Mouse (Mus musculus) heart, embryonic 10.5 days (tissue): Measurements from ENCODE around the gene Bmf. TPM values are rescaled to one million over a fixed set of nuclear protein-coding genes. Genes with fewer than 3 reads are reported as not detected.
A peak's percentile ranks its signal among the peaks of the same experiment; 100 is the strongest.

Source experiments
- DNase-seq: peaks from one replicate; pipeline ENCODE4 v3.0.0-alpha.2; 2017; ENCODE audit warnings: low spot score
- H3K27ac ChIP-seq: fragments of 300-500 bp; sonication (generic); 2 replicates; pipeline ENCODE4 v1.5.1; 2016; ENCODE audit warnings: mild to moderate bottlenecking
- H3K27me3 ChIP-seq: fragments of 300-500 bp; sonication (generic); 2 replicates; pipeline ENCODE4 v1.6.1; 2016; ENCODE audit warnings: mild to moderate bottlenecking; ENCODE audit not compliant: poor library complexity, insufficient read depth, severe bottlenecking
- H3K36me3 ChIP-seq: fragments of 300-500 bp; sonication (generic); 2 replicates; pipeline ENCODE4 v1.6.1; 2016; ENCODE audit warnings: mild to moderate bottlenecking, moderate library complexity
- H3K4me1 ChIP-seq: fragments of 300-500 bp; sonication (generic); 2 replicates; pipeline ENCODE4 v1.6.1; 2016; ENCODE audit warnings: mild to moderate bottlenecking
- H3K4me3 ChIP-seq: fragments of 300-500 bp; sonication (generic); 2 replicates; pipeline ENCODE4 v1.5.1; 2016; ENCODE audit warnings: mild to moderate bottlenecking, moderate library complexity
- H3K9me3 ChIP-seq: fragments of 300-500 bp; sonication (generic); 2 replicates; pipeline ENCODE4 v1.6.1; 2016; ENCODE audit warnings: mild to moderate bottlenecking, moderate library complexity
- WGBS: fragments of 180-500 bp; shearing (Covaris S2); methylation state at CpG from one replicate; pipeline ENCODE4 v1.1.7; 2016; 5-methylcytosine and 5-hydroxymethylcytosine counted together
- polyA plus RNA-seq: library from polyadenylated mRNA; unstranded; fragments of >200 nt; fragmentation: Nextera tagmentation; extraction: Ambion mirVana; gene quantifications from 2 replicates; pipeline ENCODE4 v1.2.1, GENCODE M21; 2016

The Bmf gene
- polyA plus RNA-seq, 1 experiment from 2014 or later, result 3.7 TPM

DNA sequence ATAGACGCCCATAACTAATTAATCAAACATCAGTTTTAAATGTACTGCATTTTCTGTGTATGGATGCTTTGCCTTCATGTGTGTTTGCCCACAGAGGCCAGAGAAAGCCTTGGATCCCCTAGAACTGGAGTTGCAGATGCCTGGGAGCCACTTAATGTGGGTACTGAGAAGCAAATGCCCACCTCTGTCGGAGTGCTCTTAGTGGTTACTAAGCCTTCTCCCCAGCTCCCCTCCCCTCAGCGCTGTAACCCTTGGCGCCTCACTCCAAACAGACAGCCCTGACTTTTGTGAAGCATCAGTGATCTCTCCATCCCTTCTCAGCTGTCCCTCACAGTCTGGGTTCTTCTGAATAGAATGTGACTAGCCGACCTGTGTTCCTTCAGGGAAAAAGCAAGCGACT, 51.0 kb downstream of the Bmf start:
- H3K4me3 ChIP-seq, result no peak overlapping the region
- H3K9me3 ChIP-seq, result no peaks in the 10 kb centered on the region
- peaks cover 11% of the 10 kb centered on the region for H3K4me1 ChIP-seq
- no peak for DNase-seq
- H3K27me3 ChIP-seq, result no peaks in the 10 kb centered on the region; the same call in 1 of the 2 replicates
- H3K36me3 ChIP-seq, result no peaks in the 10 kb centered on the region
- 88% methylated on average over 6 of the region's 6 CpGs for WGBS
- no peak overlapping the region for H3K27ac ChIP-seq

- no peaks in the 10 kb centered on the region for H3K36me3 ChIP-seq
- H3K27me3 ChIP-seq, result no peaks in the 10 kb centered on the region; the same call in 1 of the 2 replicates
- peaks cover 11% of the 10 kb centered on the region for H3K4me1 ChIP-seq
- no peak overlapping the region for H3K27ac ChIP-seq
- no peak overlapping the region for H3K4me3 ChIP-seq
- WGBS, result 66% methylated on average over 5 of the region's 5 CpGs
- DNase-seq, result no peak
- H3K9me3 ChIP-seq, result no peaks in the 10 kb centered on the region
These were observed 51.6 kb downstream of the Bmf start for GRCm38 (mm10) chr2:118497890-118498289.

DNA sequence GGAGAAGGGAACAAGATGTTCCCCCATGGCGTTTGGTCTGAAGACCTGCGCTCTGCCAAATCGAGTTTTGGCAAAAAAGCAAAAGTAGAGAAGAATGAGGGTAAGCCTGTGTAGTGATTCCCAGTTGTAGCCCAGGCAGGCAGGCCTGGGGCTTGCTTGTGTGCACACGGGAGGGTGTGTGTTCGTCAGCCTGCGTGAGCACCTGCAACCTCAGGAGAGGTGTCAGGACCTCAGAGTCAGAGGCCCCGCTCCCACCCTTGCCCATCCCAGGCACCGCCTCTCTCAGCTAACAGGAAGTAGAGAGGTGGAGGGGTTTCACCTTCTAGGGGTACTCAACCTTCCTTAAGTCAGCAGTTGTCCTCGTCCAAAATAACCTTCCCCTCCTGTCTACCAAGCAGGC, 54.5 kb downstream of the Bmf start:
- no peak overlapping the region for H3K27ac ChIP-seq
- no peaks in the 10 kb centered on the region; the same call in 1 of the 2 replicates for H3K27me3 ChIP-seq
- no peak overlapping the region for H3K4me3 ChIP-seq
- no peaks in the 10 kb centered on the region for H3K9me3 ChIP-seq
- no peak for DNase-seq
- peaks cover 30% of the 10 kb centered on the region for H3K4me1 ChIP-seq
- 75% methylated on average over 9 of the region's 9 CpGs for WGBS
- no peaks in the 10 kb centered on the region for H3K36me3 ChIP-seq

DNA sequence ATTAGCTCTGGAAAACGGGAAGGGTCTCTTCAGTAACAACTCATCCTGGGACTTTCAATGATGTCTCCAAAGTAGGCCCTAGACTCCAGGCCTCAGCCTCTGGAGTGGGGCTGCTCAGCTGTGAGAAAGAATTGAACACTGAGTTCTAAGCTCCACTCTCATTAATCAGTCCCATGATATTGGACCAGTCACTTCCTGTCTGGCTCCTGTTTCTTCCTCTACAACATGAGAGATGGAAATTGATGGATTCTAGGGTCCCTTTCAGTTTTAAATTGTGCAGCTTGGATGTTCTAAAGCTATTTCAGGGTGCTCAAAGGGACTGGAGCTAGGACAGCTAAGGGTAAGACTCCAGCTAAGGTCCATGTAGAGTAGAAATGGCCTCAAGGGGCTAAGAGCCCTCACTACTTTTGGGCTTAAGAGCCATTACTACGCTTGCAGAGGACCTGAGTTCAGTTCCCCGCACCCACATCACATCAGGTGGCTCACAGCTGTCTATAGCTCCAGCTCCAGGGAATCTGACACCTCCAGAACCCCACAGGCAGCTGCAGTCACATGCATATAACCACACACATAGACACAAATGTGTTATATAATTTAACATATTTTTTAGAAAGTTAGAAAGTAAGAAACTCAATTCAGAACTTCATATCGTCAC, 57.6 kb downstream of the Bmf start:
- H3K4me1 ChIP-seq, result peaks cover 35% of the 10 kb centered on the region
- H3K4me3 ChIP-seq, result no peak overlapping the region
- DNase-seq, result no peak
- no peaks in the 10 kb centered on the region for H3K27me3 ChIP-seq
- H3K9me3 ChIP-seq, result no peaks in the 10 kb centered on the region
- WGBS, result 77% methylated on average over 4 of the region's 4 CpGs
- H3K36me3 ChIP-seq, result no peaks in the 10 kb centered on the region
- H3K27ac ChIP-seq, result peak overlapping the region; percentile 67

- no peak for DNase-seq
- H3K36me3 ChIP-seq, result no peaks in the 10 kb centered on the region
- H3K27me3 ChIP-seq, result no peaks in the 10 kb centered on the region
- H3K4me1 ChIP-seq, result peaks cover 36% of the 10 kb centered on the region
- H3K9me3 ChIP-seq, result no peaks in the 10 kb centered on the region
- H3K4me3 ChIP-seq, result no peak overlapping the region
- H3K27ac ChIP-seq, result peak overlapping the region; percentile 67
- WGBS, result 45% methylated on average over 5 of the region's 5 CpGs
These were observed 58.2 kb downstream of the Bmf start for GRCm38 (mm10) chr2:118491281-118491731.

DNA sequence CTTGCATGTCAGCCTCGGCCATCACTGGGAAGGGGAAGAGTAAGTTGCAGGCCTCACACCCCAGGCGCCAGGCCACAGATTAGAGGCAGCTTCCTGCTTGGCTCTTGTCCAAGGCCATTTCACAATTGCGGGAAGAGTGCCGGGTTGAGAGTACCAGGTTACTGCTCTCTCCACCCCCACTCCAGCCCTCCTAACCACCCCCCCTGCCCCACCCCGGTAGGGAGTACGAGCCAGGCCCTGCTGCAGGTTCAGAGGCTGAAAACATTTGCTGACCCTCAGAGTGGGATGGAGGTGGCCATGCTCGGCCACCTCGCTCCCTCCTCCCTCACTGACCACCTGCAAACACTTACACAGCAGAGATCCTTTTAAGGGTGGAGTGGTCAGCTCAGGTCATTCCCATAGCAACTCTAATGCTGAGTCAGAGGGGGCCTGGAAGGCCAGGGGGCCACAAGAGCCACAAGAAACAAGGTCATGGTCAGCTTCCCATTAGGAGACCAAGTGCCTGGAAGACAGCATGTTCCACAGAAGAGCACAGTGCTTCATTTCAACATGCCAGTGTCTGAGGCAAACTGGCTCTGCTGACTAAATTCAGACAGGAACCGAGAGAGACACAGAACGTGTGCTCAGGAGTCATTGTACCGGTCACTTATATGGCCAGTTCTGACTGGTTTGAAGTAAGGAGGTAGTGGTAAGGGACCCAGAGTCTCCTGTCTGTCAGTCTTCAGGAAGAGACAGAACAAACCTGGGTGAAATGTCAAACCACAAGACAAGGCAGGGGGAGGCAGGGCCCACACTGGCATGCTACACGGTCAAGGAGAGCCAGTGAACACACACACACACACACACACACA, 59.0 kb downstream of the Bmf start:
- DNase-seq, result no peak
- WGBS, result 36% methylated on average over 12 of the region's 12 CpGs
- Histone ChIP-seq H3K4me3 (no peak overlapping the region), H3K36me3 (no peaks in the 10 kb centered on the region), H3K27ac (peak overlapping the region; percentile 67), H3K4me1 (peaks cover 38% of the 10 kb centered on the region), H3K9me3 (no peaks in the 10 kb centered on the region), H3K27me3 (no peaks in the 10 kb centered on the region)

- no peak for DNase-seq
These were observed 61.7 kb downstream of the Bmf start for GRCm38 (mm10) chr2:118487806-118488205.

DNA sequence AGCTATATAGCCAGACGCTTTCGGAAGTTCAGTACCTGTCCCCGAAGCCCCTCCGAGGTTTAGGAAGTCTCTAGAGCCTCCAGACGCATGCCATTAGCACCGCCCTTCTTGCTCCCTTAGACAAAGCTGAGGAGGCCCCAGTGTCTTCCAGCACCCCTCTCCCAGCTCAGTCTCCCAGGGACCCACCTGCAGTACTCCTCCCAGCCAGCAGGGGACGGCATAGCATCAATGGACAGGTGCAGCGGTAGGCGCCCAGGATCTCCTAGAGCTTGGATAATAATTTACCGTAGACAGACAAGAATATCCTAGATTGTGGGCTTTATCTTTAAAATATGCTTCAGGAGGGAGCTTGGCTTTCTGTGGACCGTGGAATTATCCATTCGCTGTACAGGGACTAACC, 62.6 kb downstream of the Bmf start:
- H3K27ac ChIP-seq, result peak overlapping the region; percentile 29; the same call in 1 of the 2 replicates
- DNase-seq, result peak; percentile 87
- H3K27me3 ChIP-seq, result no peaks in the 10 kb centered on the region
- H3K9me3 ChIP-seq, result no peaks in the 10 kb centered on the region
- no peak overlapping the region for H3K4me3 ChIP-seq
- no peaks in the 10 kb centered on the region for H3K36me3 ChIP-seq
- 19% methylated on average over 12 of the region's 12 CpGs for WGBS
- H3K4me1 ChIP-seq, result peaks cover 39% of the 10 kb centered on the region

More at GRCm38 (mm10) chr2:118487806-118488205, 61.7 kb downstream of the Bmf start:
- no peaks in the 10 kb centered on the region for H3K9me3 ChIP-seq
- no peaks in the 10 kb centered on the region for H3K27me3 ChIP-seq
- H3K27ac ChIP-seq, result 0 out of 2 replicates have a peak overlapping the region, but pooled peaks have one; percentile 29
- WGBS, result 60% methylated on average over 3 of the region's 3 CpGs
- no peak overlapping the region for H3K4me3 ChIP-seq
- H3K4me1 ChIP-seq, result peaks cover 39% of the 10 kb centered on the region
- H3K36me3 ChIP-seq, result no peaks in the 10 kb centered on the region

GRCm38 (mm10) chr2:118485415-118485814, 64.1 kb downstream of the Bmf start:
- peaks cover 24% of the 10 kb centered on the region for H3K4me1 ChIP-seq
- WGBS, result 71% methylated on average over 3 of the region's 3 CpGs
- no peaks in the 10 kb centered on the region for H3K9me3 ChIP-seq
- H3K27ac ChIP-seq, result no peak overlapping the region
- H3K4me3 ChIP-seq, result no peak overlapping the region
- no peaks in the 10 kb centered on the region for H3K36me3 ChIP-seq
- no peaks in the 10 kb centered on the region for H3K27me3 ChIP-seq
- no peak for DNase-seq

- no peak overlapping the region for H3K27ac ChIP-seq
- no peaks in the 10 kb centered on the region for H3K36me3 ChIP-seq
These were observed 65.0 kb downstream of the Bmf start for GRCm38 (mm10) chr2:118484386-118484898.

GRCm38 (mm10) chr2:118483032-118483431, 66.5 kb downstream of the Bmf start:
- H3K4me3 ChIP-seq, result no peak overlapping the region
- no peak for DNase-seq
- peaks cover 2% of the 10 kb centered on the region; the same call in 1 of the 2 replicates for H3K36me3 ChIP-seq
- WGBS, result 78% methylated on average over 5 of the region's 5 CpGs
- H3K27me3 ChIP-seq, result no peaks in the 10 kb centered on the region
- H3K9me3 ChIP-seq, result no peaks in the 10 kb centered on the region
- H3K4me1 ChIP-seq, result peaks cover 18% of the 10 kb centered on the region
- no peak overlapping the region for H3K27ac ChIP-seq

More at GRCm38 (mm10) chr2:118484386-118484898, 65.0 kb downstream of the Bmf start:
- H3K4me1 ChIP-seq, result peaks cover 15% of the 10 kb centered on the region; the same call in 1 of the 2 replicates
- H3K4me3 ChIP-seq, result no peak overlapping the region
- WGBS, result 79% methylated on average over 9 of the region's 9 CpGs
- no peaks in the 10 kb centered on the region for H3K9me3 ChIP-seq
- no peak for DNase-seq
- H3K27me3 ChIP-seq, result no peaks in the 10 kb centered on the region

DNA sequence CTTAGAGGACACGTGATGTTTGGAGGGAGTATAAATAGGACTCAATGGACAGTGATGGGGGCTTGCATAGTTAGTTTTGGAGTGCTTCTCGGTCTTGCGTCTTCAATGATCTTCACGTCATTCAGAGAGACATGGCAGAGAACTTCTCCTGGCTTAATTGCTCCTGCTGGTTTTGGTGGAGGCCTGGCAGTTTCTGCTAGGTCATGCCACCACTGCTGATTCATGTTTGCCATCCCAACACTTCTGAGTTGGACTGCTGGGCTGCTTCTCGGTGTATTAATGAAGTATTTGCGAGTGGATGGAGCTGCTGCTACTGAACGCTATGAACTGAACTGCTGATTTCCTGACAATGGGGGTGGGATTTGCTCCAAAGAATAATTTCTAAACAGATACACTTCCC, 68.6 kb downstream of the Bmf start:
- H3K27me3 ChIP-seq, result no peaks in the 10 kb centered on the region
- WGBS, result 88% methylated on average over 7 of the region's 7 CpGs
- H3K4me3 ChIP-seq, result no peak overlapping the region
- H3K9me3 ChIP-seq, result no peaks in the 10 kb centered on the region
- DNase-seq, result no peak
- H3K4me1 ChIP-seq, result peaks cover 15% of the 10 kb centered on the region
- H3K36me3 ChIP-seq, result peaks cover 16% of the 10 kb centered on the region
- H3K27ac ChIP-seq, result no peak overlapping the region

- H3K27ac ChIP-seq, result peak within 1 kb of the TSS; percentile 93
These were observed 70.0 kb downstream of the Bmf start, which contains the start of gene Srp14 for GRCm38 (mm10) chr2:118479550-118479909. Gene Srp14 (minus strand): TSS chr2:118479711.

More at GRCm38 (mm10) chr2:118479550-118479909, 70.0 kb downstream of the Bmf start, which contains the start of gene Srp14:
- Histone ChIP-seq H3K27me3 (no peaks in the 10 kb centered on the region), H3K9me3 (no peaks in the 10 kb centered on the region), H3K4me3 (peak within 1 kb of the TSS; percentile 85), H3K36me3 (peaks cover 30% of the 10 kb centered on the region), H3K4me1 (peaks cover 12% of the 10 kb centered on the region)
- peak; percentile 97 for DNase-seq
- under 1% methylated on average over 35 of the region's 35 CpGs for WGBS
